ENCODE assay signal across 9 mouse cellular contexts in genomic region chr1:43224171-43224570, GRCm38 (mm10). TPM values are rescaled to one million over a fixed set of nuclear protein-coding genes. Genes with fewer than 3 reads are reported as not detected.
DNase-seq lines count a peak whose midpoint lies in the region; ATAC-seq lines count a peak whose summit lies in the region.
"Had no signal": no experiment of that assay in that cellular context is flagged by ENCODE, and none has a peak within 500 bp of the region (broad histone marks: within the 10 kb centered on the region; RNA-seq: fewer than 3 reads in every experiment).

No protein-coding gene starts in this region.

- H3K4me3 ChIP-seq in midbrain, embryonic 11.5 days (ENCODE audit: low read depth, low read length): no peak overlapping the region
- H3K4me3 ChIP-seq: heart, embryonic 10.5 days had no signal

- no peaks in the 10 kb centered on the region for H3K27me3 ChIP-seq in midbrain, embryonic 11.5 days (ENCODE audit: control insufficient read depth, insufficient read depth, low read length)

- no peak overlapping the region for H3K27ac ChIP-seq in midbrain, embryonic 11.5 days (ENCODE audit: low read depth, low read length)
- H3K27ac ChIP-seq: heart, embryonic 10.5 days had no signal

- peak; percentile 95 for DNase-seq in 3T3-L1 (ENCODE audit: low read depth, low spot score)
- no peak for DNase-seq in midbrain, embryonic 11.5 days (ENCODE audit: low spot score, missing footprints)
- no peak for DNase-seq in urinary bladder, adult 18-20 months (ENCODE audit: low spot score in 2 of 2)
- DNase-seq in frontal cortex, postnatal 25 days (ENCODE audit: low spot score in 2 of 2): no peak
- DNase-seq in urinary bladder, postnatal 14 days (ENCODE audit: low spot score): no peak

- H3K4me1 ChIP-seq in midbrain, embryonic 11.5 days (ENCODE audit: control insufficient read depth, insufficient read depth, low read length): no peaks in the 10 kb centered on the region

- H3K4me2 ChIP-seq in midbrain, embryonic 11.5 days: no peak overlapping the region

- ATAC-seq in CD4-positive, CD25-positive, alpha-beta regulatory T cell, adult 4 months: peak; percentile 99
- peak; percentile 81 for ATAC-seq in granulocyte monocyte progenitor cell, adult 5-6 weeks (replicated peaks; ENCODE audit: poor library complexity, severe bottlenecking)
- peak; percentile 71 for ATAC-seq in megakaryocyte, adult 5-6 weeks (ENCODE audit: poor library complexity, severe bottlenecking)
- no peak for ATAC-seq in midbrain, embryonic 11.5 days (ENCODE audit: low FRiP score)

- no peaks in the 10 kb centered on the region for H3K36me3 ChIP-seq in midbrain, embryonic 11.5 days (ENCODE audit: control insufficient read depth, insufficient read depth, low read length)
- H3K36me3 ChIP-seq: heart, embryonic 10.5 days had no signal

- H3K9me3 ChIP-seq in midbrain, embryonic 11.5 days (ENCODE audit: control insufficient read depth, low read length): no peaks in the 10 kb centered on the region
- H3K9me3 ChIP-seq: heart, embryonic 10.5 days had no signal

- 76% methylated on average over 2 of the region's 2 CpGs for WGBS in midbrain, embryonic 11.5 days

- no peak overlapping the region for H3K9ac ChIP-seq in midbrain, embryonic 11.5 days (ENCODE audit: low read length)

RNA-seq across cellular contexts. Expression of gene Fhl2, which starts 27.4 kb away (rescaled TPM):
- 1 to 10 TPM in 1 of 2 experiments, under 1 TPM in 1; 0.89 to 1.9 TPM for polyA plus RNA-seq in CD4-positive, CD25-positive, alpha-beta regulatory T cell, adult 4 months (2017; shearing (Covaris generic))
- total RNA-seq in granulocyte monocyte progenitor cell, adult 5-6 weeks (2014; fragmentation: Nextera tagmentation): not detected in 2 replicates
- 0.88 TPM in 1 of 2 replicates, not detected in the other for total RNA-seq in granulocyte monocyte progenitor cell, adult 5-6 weeks (2017)
- 0.64 TPM in 1 of 2 replicates, not detected in the other for total RNA-seq in megakaryocyte, adult 5-6 weeks (2015)
- total RNA-seq in megakaryocyte, adult 5-6 weeks (2017): 1.0 and 1.4 TPM in 2 replicates
- polyA plus RNA-seq in midbrain, embryonic 11.5 days (2014; fragmentation: Nextera tagmentation; extraction: Ambion mirVana): 6.5 and 8.2 TPM in 2 replicates
